Mouse (Mus musculus): ENCODE data around the gene Akt1s1. TPM values are rescaled to one million over a fixed set of nuclear protein-coding genes. Genes with fewer than 3 reads are reported as not detected.

Gene Akt1s1
- polyA plus RNA-seq, 1 experiment from 2014 or later = 45.3 TPM

DNA sequence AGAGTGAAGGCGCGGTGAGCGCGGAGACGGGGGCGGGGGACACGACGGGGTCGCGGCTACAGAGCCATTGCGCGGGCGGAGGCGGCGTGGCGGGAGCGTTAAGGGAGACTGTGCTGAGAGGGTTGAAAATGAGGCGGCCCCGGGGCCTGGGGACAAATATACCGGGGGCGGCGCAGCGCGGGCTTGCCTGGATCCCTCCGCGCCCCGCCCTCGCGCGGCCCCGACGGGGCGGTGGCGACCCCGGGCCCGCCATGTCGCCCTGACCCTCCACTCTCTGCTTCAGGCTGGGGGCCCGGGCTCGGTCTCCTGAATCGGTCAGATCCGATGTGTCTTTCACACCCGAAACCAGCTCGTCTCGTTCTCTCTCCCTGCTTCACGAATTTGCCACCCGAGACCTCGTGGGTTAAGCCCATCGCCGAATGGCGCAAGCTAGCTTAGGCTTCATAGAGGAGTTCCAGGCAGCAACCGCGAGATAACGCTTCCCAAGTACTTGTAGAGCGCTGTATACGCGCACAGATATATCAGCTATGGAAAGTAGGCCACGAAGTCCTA lies 32.2 kb upstream of the Akt1s1 start, which contains the start of gene Atf5:
Gene Atf5, minus strand, starts transcription at position 189 of the 552 bp plus-strand sequence.
- peak within 1 kb of the TSS; percentile 97 for H3K9ac ChIP-seq
- no peaks in the 10 kb centered on the region for H3K27me3 ChIP-seq (replicated peaks)
- peaks cover 47% of the 10 kb centered on the region for H3K36me3 ChIP-seq
- H3K9me3 ChIP-seq (replicated peaks) = no peaks in the 10 kb centered on the region
- under 1% methylated on average over 49 of the region's 57 CpGs for WGBS (ENCODE audit: insufficient replicate concordance)
- peaks cover 65% of the 10 kb centered on the region for H3K4me1 ChIP-seq
- ATAC-seq = peak; percentile 12; the same call in 1 of the 2 replicates
- H3K27ac ChIP-seq = peak within 1 kb of the TSS; percentile 97
- peak within 1 kb of the TSS; percentile 88 for H3K4me2 ChIP-seq
- peak within 1 kb of the TSS; percentile 84 for H3K4me3 ChIP-seq

DNA sequence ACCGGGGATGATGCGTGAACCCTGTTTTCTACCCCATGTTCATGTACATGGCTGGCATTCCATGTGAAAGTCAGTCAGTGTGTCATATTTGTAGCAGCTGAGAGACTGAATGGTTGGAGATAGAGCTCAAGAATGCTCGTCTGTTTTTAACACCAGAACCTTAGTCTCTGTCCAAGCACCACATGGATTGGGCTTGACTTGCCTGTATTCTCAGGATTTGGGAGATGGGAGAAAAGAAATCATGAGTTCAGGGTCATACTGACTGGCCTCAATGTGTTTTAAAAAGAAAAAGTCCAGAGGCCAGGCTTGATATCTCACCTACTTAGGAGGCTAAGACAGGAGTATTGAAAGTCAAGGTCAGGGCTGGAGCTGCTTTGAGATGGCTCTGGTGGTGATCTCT lies 31.4 kb upstream of the Akt1s1 start:
- peak overlapping the region; percentile 88 for H3K4me2 ChIP-seq
- ATAC-seq = no peak
- peak overlapping the region; percentile 97 for H3K9ac ChIP-seq
- H3K4me1 ChIP-seq = peaks cover 73% of the 10 kb centered on the region
- H3K27ac ChIP-seq = peak overlapping the region; percentile 97
- no peaks in the 10 kb centered on the region for H3K27me3 ChIP-seq (replicated peaks)
- peaks cover 44% of the 10 kb centered on the region for H3K36me3 ChIP-seq
- WGBS (ENCODE audit: insufficient replicate concordance) = 18% methylated on average over 3 of the region's 3 CpGs
- no peaks in the 10 kb centered on the region for H3K9me3 ChIP-seq (replicated peaks)
- H3K4me3 ChIP-seq = peak overlapping the region; percentile 84

DNA sequence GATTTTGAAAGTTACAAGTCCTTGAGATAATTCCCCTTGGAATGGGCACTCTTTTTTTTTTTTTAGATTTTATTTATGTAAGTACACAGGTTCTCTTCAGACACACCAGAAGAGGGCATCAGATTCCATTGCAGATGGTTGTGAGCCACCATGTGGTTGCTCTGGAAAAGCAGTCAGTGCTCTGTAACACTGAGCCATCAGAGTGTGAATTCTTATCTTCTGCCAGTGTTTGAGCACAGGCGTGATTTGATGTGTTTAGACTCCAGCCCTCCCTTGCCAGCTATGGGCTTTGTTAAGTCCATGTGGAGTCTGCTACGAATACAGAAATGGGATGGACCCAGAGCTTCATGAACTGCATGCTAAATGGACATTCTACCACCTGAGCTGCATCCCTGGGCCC lies 30.6 kb upstream of the Akt1s1 start:
- peak overlapping the region; percentile 97 for H3K9ac ChIP-seq
- no peaks in the 10 kb centered on the region for H3K9me3 ChIP-seq (replicated peaks)
- peak overlapping the region; percentile 97 for H3K27ac ChIP-seq
- peak overlapping the region; percentile 84 for H3K4me3 ChIP-seq
- peaks cover 79% of the 10 kb centered on the region for H3K4me1 ChIP-seq
- ATAC-seq = no peak
- 30% methylated on average over 2 of the region's 2 CpGs for WGBS (ENCODE audit: insufficient replicate concordance)
- H3K36me3 ChIP-seq = peaks cover 44% of the 10 kb centered on the region
- no peaks in the 10 kb centered on the region for H3K27me3 ChIP-seq (replicated peaks)
- peak overlapping the region; percentile 88 for H3K4me2 ChIP-seq

DNA sequence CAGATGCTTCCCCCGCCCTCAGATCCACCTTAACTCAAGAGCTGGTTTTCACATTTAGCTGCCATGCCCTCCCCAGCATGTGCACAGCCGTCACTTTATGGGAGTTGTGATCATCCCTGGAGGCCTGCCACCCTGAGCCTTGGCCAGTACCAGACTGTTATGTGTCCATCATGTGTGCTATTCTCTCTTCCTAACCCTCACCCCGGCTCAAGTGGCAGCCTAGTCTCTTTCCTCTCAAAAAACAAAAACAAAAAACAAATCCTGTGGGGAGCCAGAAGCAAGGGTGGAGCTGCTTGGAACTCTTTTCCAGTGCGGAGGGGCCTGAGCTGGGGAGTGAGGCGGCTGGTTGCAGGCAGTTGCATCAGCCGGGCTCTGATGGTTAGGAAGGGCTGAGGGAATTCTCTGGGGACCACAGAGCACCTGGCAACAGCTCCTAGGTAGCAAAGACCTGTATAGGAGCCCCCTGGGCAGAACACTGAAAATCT lies 30.0 kb upstream of the Akt1s1 start:
- no peak for ATAC-seq
- 44% methylated on average over 6 of the region's 6 CpGs for WGBS (ENCODE audit: insufficient replicate concordance)
- no peaks in the 10 kb centered on the region for H3K27me3 ChIP-seq (replicated peaks)
- H3K4me2 ChIP-seq = peak overlapping the region; percentile 88
- no peaks in the 10 kb centered on the region for H3K9me3 ChIP-seq (replicated peaks)
- peak overlapping the region; percentile 84 for H3K4me3 ChIP-seq
- peak overlapping the region; percentile 97 for H3K9ac ChIP-seq
- peak overlapping the region; percentile 71 for H3K27ac ChIP-seq
- H3K4me1 ChIP-seq = peaks cover 82% of the 10 kb centered on the region
- H3K36me3 ChIP-seq = peaks cover 45% of the 10 kb centered on the region

DNA sequence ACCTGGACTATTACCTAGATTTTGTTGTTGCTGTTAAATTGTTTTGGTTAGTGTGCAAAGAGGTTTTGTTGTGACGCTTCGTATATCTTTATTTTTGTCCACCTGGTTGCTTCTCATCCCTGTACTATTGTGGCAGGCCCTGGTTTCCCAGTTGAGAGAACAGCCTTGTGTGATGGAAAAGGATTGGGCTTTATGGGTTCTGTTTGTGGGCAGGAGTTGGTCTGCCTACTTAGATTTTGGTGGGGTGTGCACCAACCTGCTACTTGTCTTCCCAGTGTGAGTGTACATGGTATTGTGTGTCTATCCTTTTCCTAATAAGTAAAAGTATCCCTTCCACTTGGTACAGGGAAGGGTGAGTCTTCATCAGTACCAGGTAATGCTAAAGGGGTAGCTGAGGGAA lies 29.4 kb upstream of the Akt1s1 start:
- Histone ChIP-seq H3K4me1 (peaks cover 82% of the 10 kb centered on the region), H3K27ac (peak overlapping the region; percentile 71), H3K36me3 (peaks cover 39% of the 10 kb centered on the region), H3K4me2 (peak overlapping the region; percentile 88), H3K9me3 (replicated peaks) (no peaks in the 10 kb centered on the region), H3K27me3 (replicated peaks) (no peaks in the 10 kb centered on the region), H3K9ac (peak overlapping the region; percentile 97), H3K4me3 (peak overlapping the region; percentile 84)
- WGBS (ENCODE audit: insufficient replicate concordance) = 83% methylated on average over 2 of the region's 2 CpGs
- ATAC-seq = no peak

DNA sequence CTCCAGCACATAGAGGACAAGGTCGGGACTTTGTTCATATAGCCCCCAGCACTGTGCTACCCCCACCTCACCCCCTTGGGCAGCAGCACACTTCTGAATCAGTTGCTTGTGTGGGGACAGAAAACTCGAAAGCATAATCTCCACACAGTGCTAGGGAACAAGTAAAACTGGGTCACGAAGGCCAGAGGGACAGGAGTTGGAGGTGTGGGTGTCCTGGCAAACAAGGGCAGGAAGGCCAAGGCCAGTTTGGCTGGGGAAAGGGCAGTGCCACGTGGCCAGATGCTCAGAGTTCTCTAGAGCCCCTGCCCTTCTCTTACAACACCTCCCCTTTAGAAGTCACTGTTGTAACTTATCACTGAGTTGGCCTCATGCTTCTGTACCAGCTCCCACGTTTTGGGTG lies 28.9 kb upstream of the Akt1s1 start:
- WGBS (ENCODE audit: insufficient replicate concordance) = 34% methylated on average over 5 of the region's 5 CpGs
- Histone ChIP-seq H3K9me3 (replicated peaks) (no peaks in the 10 kb centered on the region), H3K27ac (peak overlapping the region; percentile 71), H3K9ac (peak overlapping the region; percentile 97), H3K4me1 (peaks cover 82% of the 10 kb centered on the region), H3K4me2 (peak overlapping the region; percentile 88), H3K4me3 (peak overlapping the region; percentile 84; the same call in 1 of the 2 replicates), H3K36me3 (peaks cover 35% of the 10 kb centered on the region), H3K27me3 (replicated peaks) (no peaks in the 10 kb centered on the region)
- no peak for ATAC-seq

DNA sequence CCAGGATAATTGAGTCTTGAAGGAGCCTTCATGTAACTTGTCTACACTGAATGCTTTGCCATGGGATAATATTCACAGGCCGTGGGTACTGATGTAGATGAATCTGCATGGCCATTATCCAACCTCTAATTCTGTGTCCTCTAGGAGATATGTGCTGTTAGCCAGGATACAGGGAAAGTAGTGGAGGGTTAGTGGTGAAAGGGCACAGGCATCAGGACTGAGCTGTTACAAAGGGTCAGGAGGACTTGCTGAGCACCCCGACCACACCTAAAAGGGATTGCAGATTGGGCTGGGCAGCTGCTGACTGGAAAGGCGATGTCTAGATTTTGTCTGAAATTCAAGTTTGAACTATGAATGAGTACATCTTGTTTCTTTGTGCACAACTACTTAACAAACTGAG lies 28.3 kb upstream of the Akt1s1 start:
- peak overlapping the region; percentile 71 for H3K27ac ChIP-seq
- no peak for ATAC-seq
- H3K36me3 ChIP-seq = peaks cover 39% of the 10 kb centered on the region
- 77% methylated on average over 3 of the region's 3 CpGs for WGBS (ENCODE audit: insufficient replicate concordance)
- H3K4me3 ChIP-seq = no peak overlapping the region
- H3K27me3 ChIP-seq (replicated peaks) = no peaks in the 10 kb centered on the region
- 0 out of 2 replicates have a peak overlapping the region, but pooled peaks have one; percentile 27 for H3K9ac ChIP-seq
- H3K4me2 ChIP-seq = peak overlapping the region; percentile 88; the same call in 1 of the 2 replicates
- peaks cover 78% of the 10 kb centered on the region for H3K4me1 ChIP-seq
- no peaks in the 10 kb centered on the region for H3K9me3 ChIP-seq (replicated peaks)

DNA sequence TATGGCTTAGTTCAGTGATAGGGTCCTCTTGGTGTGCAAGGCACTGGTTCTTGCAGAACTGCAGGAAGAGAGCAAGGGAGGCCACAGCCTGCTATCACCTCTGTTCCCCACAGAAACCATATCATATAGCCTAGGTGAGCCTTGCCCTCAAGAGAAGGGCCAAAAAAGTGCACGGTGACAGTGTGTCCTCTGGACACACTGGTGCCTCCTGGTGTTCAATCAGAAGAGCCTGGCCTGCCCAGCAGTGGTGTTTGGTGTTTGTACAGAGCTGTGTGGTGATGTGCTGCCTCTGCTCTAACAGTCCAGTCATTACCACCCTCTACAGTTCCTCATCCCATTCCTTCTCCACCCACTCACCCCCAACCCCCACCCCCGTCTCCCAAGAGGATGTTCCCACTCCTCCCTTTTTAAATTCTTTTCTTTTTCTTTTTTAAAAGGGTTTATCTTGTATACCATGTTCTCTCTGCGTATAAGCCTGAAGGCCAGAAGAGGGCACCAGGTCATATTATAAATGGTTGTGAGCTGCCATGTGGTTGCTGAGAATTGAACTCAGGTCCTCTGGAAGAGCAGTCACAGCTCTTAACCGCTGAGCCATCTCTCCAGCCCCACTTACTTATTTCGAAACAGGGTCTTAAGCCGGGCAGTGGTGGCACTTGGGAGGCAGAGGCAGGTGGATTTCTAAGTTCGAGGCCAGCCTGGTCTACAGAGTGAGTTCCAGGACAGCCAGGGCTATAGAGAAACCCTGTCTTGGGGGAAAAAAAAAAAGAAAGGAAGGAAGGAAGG lies 26.9 kb upstream of the Akt1s1 start:
- no peak for ATAC-seq
- Histone ChIP-seq H3K27me3 (replicated peaks) (no peaks in the 10 kb centered on the region), H3K4me1 (peaks cover 83% of the 10 kb centered on the region), H3K9me3 (replicated peaks) (no peaks in the 10 kb centered on the region), H3K27ac (peak overlapping the region; percentile 27; the same call in 1 of the 2 replicates), H3K9ac (no peak overlapping the region), H3K4me3 (no peak overlapping the region), H3K36me3 (peaks cover 52% of the 10 kb centered on the region), H3K4me2 (no peak overlapping the region)
- 76% methylated on average over 7 of the region's 7 CpGs for WGBS (ENCODE audit: insufficient replicate concordance)

DNA sequence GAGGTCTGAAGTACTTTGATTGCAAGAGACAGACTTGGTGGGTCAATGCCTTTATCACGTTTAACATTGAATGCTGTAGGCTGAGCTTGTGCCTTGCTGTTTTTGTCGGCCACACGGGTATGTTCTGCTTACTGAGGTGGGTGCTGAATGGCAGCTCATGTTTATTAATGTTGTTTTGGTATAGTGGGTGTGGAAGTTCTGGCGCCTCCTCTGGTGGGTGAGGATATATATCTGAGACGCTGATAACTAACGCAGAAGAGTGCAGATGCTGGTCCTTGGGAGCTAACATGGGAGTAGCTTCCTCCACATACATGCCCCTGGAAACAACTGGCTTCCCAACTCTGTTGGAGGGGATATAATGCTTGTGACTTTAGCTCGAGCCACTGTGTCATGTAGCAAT lies 25.4 kb upstream of the Akt1s1 start:
- H3K27me3 ChIP-seq (replicated peaks) = no peaks in the 10 kb centered on the region
- no peak overlapping the region for H3K4me3 ChIP-seq
- H3K4me1 ChIP-seq = peaks cover 69% of the 10 kb centered on the region
- peaks cover 59% of the 10 kb centered on the region for H3K36me3 ChIP-seq
- 0 out of 2 replicates have a peak overlapping the region, but pooled peaks have one; percentile 4 for H3K27ac ChIP-seq
- ATAC-seq = no peak
- 32% methylated on average over 7 of the region's 7 CpGs for WGBS (ENCODE audit: insufficient replicate concordance)
- H3K9ac ChIP-seq = no peak overlapping the region
- H3K4me2 ChIP-seq = no peak overlapping the region
- H3K9me3 ChIP-seq (replicated peaks) = no peaks in the 10 kb centered on the region

DNA sequence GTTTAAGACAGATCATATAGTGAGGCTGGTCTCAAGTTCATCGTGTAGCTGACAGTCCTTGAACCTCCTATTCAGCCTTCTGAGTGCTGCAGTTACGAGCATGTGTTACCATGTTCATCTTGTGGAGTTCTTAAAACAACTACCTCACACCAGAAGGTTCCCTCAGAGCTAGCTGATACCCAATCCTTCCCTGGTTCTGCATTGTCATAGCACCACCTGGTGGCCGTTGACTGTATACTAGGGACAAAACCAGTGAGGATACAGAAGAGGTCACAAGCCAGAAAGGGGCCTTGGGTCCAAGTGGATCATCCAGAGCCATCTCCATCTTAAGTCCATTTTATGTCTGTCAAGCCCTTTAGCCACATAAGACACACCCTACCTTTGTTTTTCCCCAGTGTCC lies 23.9 kb upstream of the Akt1s1 start:
- Histone ChIP-seq H3K9me3 (replicated peaks) (no peaks in the 10 kb centered on the region), H3K4me1 (peaks cover 59% of the 10 kb centered on the region), H3K27ac (no peak overlapping the region), H3K27me3 (replicated peaks) (no peaks in the 10 kb centered on the region), H3K9ac (no peak overlapping the region), H3K36me3 (peaks cover 60% of the 10 kb centered on the region), H3K4me3 (no peak overlapping the region), H3K4me2 (no peak overlapping the region)
- peak; percentile 57 for ATAC-seq
- WGBS (ENCODE audit: insufficient replicate concordance) = 21% methylated on average over 3 of the region's 3 CpGs

DNA sequence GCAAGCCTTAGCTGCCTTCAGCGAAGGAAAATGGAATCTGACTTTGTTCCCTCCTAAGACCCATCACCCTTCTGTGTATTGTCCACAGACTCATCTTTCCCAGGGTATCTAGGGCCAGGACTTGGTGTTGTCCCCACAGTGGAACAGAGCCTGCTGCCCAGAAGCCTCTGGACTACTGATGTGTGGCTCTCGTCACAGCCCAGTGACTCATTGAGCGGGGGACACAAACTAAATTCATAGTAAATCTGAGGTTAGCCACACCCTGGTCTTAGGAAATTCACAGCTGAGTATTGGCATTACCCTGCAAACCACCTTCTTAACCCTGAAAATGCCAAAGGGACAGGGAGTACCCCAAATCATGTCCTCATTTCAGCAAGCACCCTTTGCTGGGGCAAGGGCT lies 22.0 kb upstream of the Akt1s1 start:
- no peak overlapping the region for H3K9ac ChIP-seq
- H3K4me3 ChIP-seq = no peak overlapping the region
- WGBS (ENCODE audit: insufficient replicate concordance) = 75% methylated on average over 3 of the region's 3 CpGs
- H3K36me3 ChIP-seq = peaks cover 74% of the 10 kb centered on the region
- ATAC-seq = no peak
- no peak overlapping the region for H3K4me2 ChIP-seq
- no peak overlapping the region for H3K27ac ChIP-seq
- peaks cover 40% of the 10 kb centered on the region for H3K4me1 ChIP-seq
- no peaks in the 10 kb centered on the region for H3K27me3 ChIP-seq (replicated peaks)
- H3K9me3 ChIP-seq (replicated peaks) = no peaks in the 10 kb centered on the region

DNA sequence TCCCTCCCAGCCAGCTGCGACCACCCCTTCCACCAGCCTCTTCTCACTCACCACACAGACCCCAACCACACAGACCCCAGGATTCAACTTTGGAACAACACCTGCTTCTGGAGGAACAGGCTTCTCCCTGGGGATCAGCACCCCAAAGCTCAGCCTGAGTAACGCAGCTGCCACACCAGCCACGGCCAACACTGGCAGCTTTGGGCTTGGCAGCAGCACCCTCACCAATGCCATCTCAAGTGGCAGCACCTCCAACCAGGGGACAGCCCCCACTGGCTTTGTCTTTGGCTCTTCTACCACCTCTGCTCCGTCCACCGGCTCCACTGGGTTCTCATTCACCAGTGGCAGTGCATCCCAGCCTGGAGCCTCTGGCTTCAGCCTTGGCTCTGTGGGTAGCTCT lies 20.1 kb upstream of the Akt1s1 start:
- Histone ChIP-seq H3K27me3 (replicated peaks) (no peaks in the 10 kb centered on the region), H3K9ac (no peak overlapping the region), H3K27ac (no peak overlapping the region), H3K4me1 (peaks cover 23% of the 10 kb centered on the region), H3K4me3 (no peak overlapping the region), H3K4me2 (no peak overlapping the region), H3K9me3 (replicated peaks) (no peaks in the 10 kb centered on the region), H3K36me3 (peaks cover 69% of the 10 kb centered on the region)
- 87% methylated on average over 5 of the region's 5 CpGs for WGBS (ENCODE audit: insufficient replicate concordance)
- ATAC-seq = no peak

Measured in liver, embryonic 12.5 days (tissue).